Mouse (Mus musculus) cortical plate, adult 2 months (tissue): ENCODE results near the gene Efnb2.

Experiments
- CTCF ChIP-seq: fragments of 200-500 bp; IDR thresholded peaks from 2 replicates; pipeline ENCODE4 v1.5.1; 2011; ENCODE audit warnings: mild to moderate bottlenecking, control low read depth, low read length; ENCODE audit not compliant: insufficient read depth; ENCODE audit errors: extremely low read depth
- POLR2A ChIP-seq: fragments of 200-500 bp; IDR thresholded peaks from 2 replicates; pipeline ENCODE4 v1.6.1; 2011; ENCODE audit warnings: mild to moderate bottlenecking, low read length, control low read depth; ENCODE audit not compliant: insufficient read depth; ENCODE audit errors: extremely low read depth

GRCm38 (mm10) chr8:8653906-8654489 is 7.0 kb downstream of the Efnb2 start:
- TF ChIP-seq CTCF (no peak), POLR2A (no peak)
